Mouse (Mus musculus) bone marrow, adult 2 months (tissue): ENCODE results near the gene Timp3.

Source experiments
- CTCF ChIP-seq: fragments of 200-500 bp; IDR thresholded peaks from 2 replicates; pipeline ENCODE4 v1.5.1; 2011; ENCODE audit warnings: low read length, control low read depth; ENCODE audit not compliant: control insufficient read depth, insufficient read depth
- POLR2A ChIP-seq: fragments of 200-500 bp; IDR thresholded peaks from 2 replicates; pipeline ENCODE4 v1.6.1; 2011; ENCODE audit warnings: low read depth, mild to moderate bottlenecking, control low read depth, low read length, borderline replicate concordance; ENCODE audit not compliant: control insufficient read depth

DNA sequence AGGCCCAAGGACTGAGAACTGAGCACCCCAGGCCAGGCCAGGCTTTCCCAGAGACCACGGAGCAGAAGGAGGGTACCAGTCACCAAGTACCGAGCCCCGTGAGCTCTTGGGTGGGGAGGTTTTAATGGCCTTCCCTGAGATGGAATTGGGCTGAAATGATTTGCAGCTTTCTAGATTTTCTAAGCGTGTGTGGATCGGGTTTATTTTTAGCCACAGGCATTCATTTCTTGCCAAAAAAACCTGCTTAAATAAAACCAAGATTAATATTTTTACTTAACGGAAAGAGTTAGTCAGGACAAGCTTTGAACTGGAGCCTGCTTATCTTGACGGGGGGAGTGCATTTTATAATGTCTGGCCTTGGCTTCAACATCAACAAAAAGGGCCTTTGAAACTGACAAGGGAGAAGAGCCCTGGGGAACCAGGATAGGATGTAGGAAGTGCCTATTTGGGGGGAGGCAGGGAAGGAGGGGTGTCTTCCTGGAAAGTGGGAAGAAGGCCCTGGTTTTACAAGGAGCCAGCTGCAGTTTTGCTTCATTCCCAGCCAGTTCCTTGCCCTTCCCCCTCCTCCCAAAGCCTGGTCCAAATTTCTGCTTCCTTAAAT is 31.6 kb downstream of the Timp3 start:
- TF ChIP-seq POLR2A (no peak), CTCF (no peak)
